Mouse (Mus musculus) embryonic fibroblast, embryonic 13.5 days (primary cell): ENCODE data around the gene Pdgfb.

Experiments
- CTCF ChIP-seq: IDR thresholded peaks from 2 replicates; pipeline ENCODE4 v1.5.1; 2011; ENCODE audit warnings: mild to moderate bottlenecking, control low read depth, low read length, moderate library complexity, borderline replicate concordance; ENCODE audit not compliant: insufficient read depth
- POLR2A ChIP-seq: IDR thresholded peaks from 2 replicates; pipeline ENCODE4 v1.6.1; 2011; ENCODE audit warnings: low read depth, mild to moderate bottlenecking, control low read depth, low read length, moderate library complexity

DNA sequence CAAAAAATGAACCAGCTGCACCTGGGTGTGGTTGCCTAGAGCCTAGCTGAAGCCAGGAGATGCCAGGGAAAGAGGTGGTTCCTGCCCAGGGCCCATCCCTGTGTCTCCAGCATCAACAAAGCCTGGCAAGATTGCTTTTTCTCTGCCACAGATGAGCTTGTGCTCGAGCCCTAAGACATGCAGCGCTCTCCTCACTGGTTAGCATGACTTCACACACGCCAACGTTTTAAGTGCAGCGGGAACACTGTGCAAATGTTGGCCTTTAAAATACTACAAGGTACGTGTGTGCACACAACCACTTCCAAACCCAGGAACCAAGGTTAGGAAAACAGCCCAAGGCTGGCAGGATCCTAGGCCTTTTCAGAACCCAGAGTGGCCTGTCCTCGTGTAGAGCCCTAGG is 4.4 kb upstream of the Pdgfb start:
- TF ChIP-seq CTCF (no peak), POLR2A (no peak)
